Mouse (Mus musculus) embryo, embryonic 11 days (tissue): ENCODE measurements at regions not wholly inside any gene's neighbourhood (a gene's known extent, or its start where the extent isn't known, plus 50 kb on each side); places are given as distances from the start of the nearest gene placed in this dataset.

Experiments
- DNase-seq: peaks from one replicate; pipeline ENCODE4 v3.0.0-alpha.2; 2015

GRCm38 (mm10) chr3:32277572-32277971 is 88.2 kb downstream of the Zmat3 start:
- no peak for DNase-seq

DNA sequence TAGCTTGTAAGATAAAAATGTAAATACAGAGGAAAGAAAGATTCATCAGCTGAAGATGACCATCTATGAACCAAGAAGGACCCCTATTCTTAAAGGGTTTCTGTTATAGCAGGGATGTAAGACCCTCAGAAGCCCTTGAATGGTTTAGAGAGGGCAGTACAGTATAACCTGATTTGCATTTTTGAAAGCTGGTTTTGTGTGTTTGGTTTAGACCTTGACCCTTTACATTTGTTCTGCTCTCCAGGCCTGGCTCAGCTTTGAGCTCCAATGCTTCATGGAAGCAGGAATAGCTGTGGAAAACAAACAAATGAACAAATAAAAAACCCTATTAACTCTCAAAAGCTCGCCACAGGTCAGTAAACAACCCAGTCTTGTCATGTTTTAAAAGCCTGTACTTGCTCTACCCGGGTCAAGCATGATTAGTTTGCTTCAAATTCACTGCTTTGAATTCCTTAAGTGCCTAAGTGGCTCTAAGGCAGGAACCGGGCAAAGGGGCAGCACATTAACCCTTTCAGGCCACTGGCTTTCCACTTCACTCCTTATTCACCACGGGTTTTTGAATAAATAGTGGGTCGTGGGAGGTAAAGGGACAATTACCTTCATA is 100.1 kb downstream of the Zmat3 start:
- peak; percentile 5 for DNase-seq
